Mouse (Mus musculus): ENCODE data around the gene Apoc2. TPM values are rescaled to one million over a fixed set of nuclear protein-coding genes. Genes with fewer than 3 reads are reported as not detected.

Gene Apoc2
- total and polyA plus RNA-seq, 2 experiments from 2014 or later: 0.78 TPM; not detected in 1

GRCm38 (mm10) chr7:19714836-19715235 lies 37.1 kb upstream of the Apoc2 start:
- TF ChIP-seq CTCF (IDR thresholded peaks at IDR 0.05; ENCODE audit: low read depth) (no peak), EP300 (IDR thresholded peaks at IDR 0.05; ENCODE audit: low read depth) (no peak)
- peak overlapping the region; percentile 87 for H3K9ac ChIP-seq (replicated peaks; ENCODE audit: low read depth, low read length)
- under 1% methylated on average over 37 of the region's 39 CpGs for WGBS
- H3K4me1 ChIP-seq (ENCODE audit: control insufficient read depth, insufficient read depth): peaks cover 8% of the 10 kb centered on the region; the same call in 1 of the 2 replicates
- peak overlapping the region; percentile 79 for H3K27ac ChIP-seq (ENCODE audit: low read depth)
- peaks cover 43% of the 10 kb centered on the region for H3K36me3 ChIP-seq (replicated peaks; ENCODE audit: control insufficient read depth, insufficient read depth, low read length)
- ATAC-seq (ENCODE audit: insufficient read depth, low read depth) (no peak), DNase-seq (ENCODE audit: low spot score) (no peak)
- H3K9me3 ChIP-seq (replicated peaks; ENCODE audit: control insufficient read depth, low read length): no peaks in the 10 kb centered on the region
- peak overlapping the region; percentile 88 for H3K4me2 ChIP-seq (ENCODE audit: low read depth, low read length)
- H3K4me3 ChIP-seq (ENCODE audit: low read depth, low read length): peak overlapping the region; percentile 74
- no peaks in the 10 kb centered on the region for H3K27me3 ChIP-seq (ENCODE audit: control insufficient read depth, insufficient read depth, low read length)

- H3K9ac ChIP-seq (replicated peaks; ENCODE audit: low read depth, low read length): no peak overlapping the region
- no peak for DNase-seq (ENCODE audit: low spot score)
- no peak for ATAC-seq (ENCODE audit: insufficient read depth, low read depth)
- no peak overlapping the region for H3K4me2 ChIP-seq (ENCODE audit: low read depth, low read length)
- TF ChIP-seq EP300 (IDR thresholded peaks at IDR 0.05; ENCODE audit: low read depth): no peak
- TF ChIP-seq CTCF (IDR thresholded peaks at IDR 0.05; ENCODE audit: low read depth): no peak
- peaks cover 55% of the 10 kb centered on the region for H3K36me3 ChIP-seq (replicated peaks; ENCODE audit: control insufficient read depth, insufficient read depth, low read length)
- no peaks in the 10 kb centered on the region for H3K27me3 ChIP-seq (ENCODE audit: control insufficient read depth, insufficient read depth, low read length)
- WGBS: 86% methylated on average over 9 of the region's 9 CpGs
- H3K4me1 ChIP-seq (ENCODE audit: control insufficient read depth, insufficient read depth): peaks cover 8% of the 10 kb centered on the region; the same call in 1 of the 2 replicates
- no peaks in the 10 kb centered on the region for H3K9me3 ChIP-seq (replicated peaks; ENCODE audit: control insufficient read depth, low read length)
- H3K27ac ChIP-seq (ENCODE audit: low read depth): no peak overlapping the region
- no peak overlapping the region for H3K4me3 ChIP-seq (ENCODE audit: low read depth, low read length)
Observed at GRCm38 (mm10) chr7:19713598-19713997, 35.9 kb upstream of the Apoc2 start.

GRCm38 (mm10) chr7:19713196-19713595 lies 35.5 kb upstream of the Apoc2 start:
- Histone ChIP-seq H3K9me3 (replicated peaks; ENCODE audit: control insufficient read depth, low read length) (no peaks in the 10 kb centered on the region), H3K4me3 (ENCODE audit: low read depth, low read length) (no peak overlapping the region), H3K27me3 (ENCODE audit: control insufficient read depth, insufficient read depth, low read length) (no peaks in the 10 kb centered on the region), H3K9ac (replicated peaks; ENCODE audit: low read depth, low read length) (no peak overlapping the region), H3K4me2 (ENCODE audit: low read depth, low read length) (no peak overlapping the region), H3K4me1 (ENCODE audit: control insufficient read depth, insufficient read depth) (peaks cover 8% of the 10 kb centered on the region; the same call in 1 of the 2 replicates), H3K36me3 (replicated peaks; ENCODE audit: control insufficient read depth, insufficient read depth, low read length) (peaks cover 58% of the 10 kb centered on the region), H3K27ac (ENCODE audit: low read depth) (no peak overlapping the region)
- ATAC-seq (ENCODE audit: insufficient read depth, low read depth) (no peak), DNase-seq (ENCODE audit: low spot score) (no peak)
- 49% methylated on average over 4 of the region's 4 CpGs for WGBS
- TF ChIP-seq CTCF (IDR thresholded peaks at IDR 0.05; ENCODE audit: low read depth) (peak; percentile 51), EP300 (IDR thresholded peaks at IDR 0.05; ENCODE audit: low read depth) (no peak)

DNA sequence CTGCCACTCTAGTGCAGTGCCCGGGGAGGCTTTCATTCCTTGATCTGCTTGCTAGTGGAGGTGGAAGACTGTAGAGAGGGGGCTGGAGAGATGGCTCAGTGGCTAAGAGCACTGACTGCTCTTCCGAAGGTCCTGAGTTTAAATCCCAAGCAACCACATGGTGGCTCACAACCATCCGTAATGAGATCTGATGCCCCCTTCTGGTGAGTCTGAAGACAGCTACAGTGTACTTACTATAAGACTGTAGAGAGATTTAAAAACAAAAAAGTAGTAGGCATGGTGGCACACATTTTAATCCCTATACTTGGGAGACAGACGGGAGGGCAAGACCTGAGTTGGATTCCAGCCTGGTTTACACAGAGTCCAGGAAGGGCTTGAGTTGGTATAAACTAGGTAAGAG lies 34.7 kb upstream of the Apoc2 start:
- no peak for DNase-seq (ENCODE audit: low spot score)
- Histone ChIP-seq H3K4me2 (ENCODE audit: low read depth, low read length) (no peak overlapping the region), H3K4me1 (ENCODE audit: control insufficient read depth, insufficient read depth) (peaks cover 8% of the 10 kb centered on the region; the same call in 1 of the 2 replicates), H3K27ac (ENCODE audit: low read depth) (no peak overlapping the region), H3K9me3 (replicated peaks; ENCODE audit: control insufficient read depth, low read length) (no peaks in the 10 kb centered on the region), H3K27me3 (ENCODE audit: control insufficient read depth, insufficient read depth, low read length) (no peaks in the 10 kb centered on the region), H3K4me3 (ENCODE audit: low read depth, low read length) (no peak overlapping the region), H3K9ac (replicated peaks; ENCODE audit: low read depth, low read length) (no peak overlapping the region), H3K36me3 (replicated peaks; ENCODE audit: control insufficient read depth, insufficient read depth, low read length) (peaks cover 65% of the 10 kb centered on the region)
- WGBS: 66% methylated on average over 4 of the region's 4 CpGs
- TF ChIP-seq EP300 (IDR thresholded peaks at IDR 0.05; ENCODE audit: low read depth) (no peak), CTCF (IDR thresholded peaks at IDR 0.05; ENCODE audit: low read depth) (peak; percentile 48)
- no peak for ATAC-seq (ENCODE audit: insufficient read depth, low read depth)

DNA sequence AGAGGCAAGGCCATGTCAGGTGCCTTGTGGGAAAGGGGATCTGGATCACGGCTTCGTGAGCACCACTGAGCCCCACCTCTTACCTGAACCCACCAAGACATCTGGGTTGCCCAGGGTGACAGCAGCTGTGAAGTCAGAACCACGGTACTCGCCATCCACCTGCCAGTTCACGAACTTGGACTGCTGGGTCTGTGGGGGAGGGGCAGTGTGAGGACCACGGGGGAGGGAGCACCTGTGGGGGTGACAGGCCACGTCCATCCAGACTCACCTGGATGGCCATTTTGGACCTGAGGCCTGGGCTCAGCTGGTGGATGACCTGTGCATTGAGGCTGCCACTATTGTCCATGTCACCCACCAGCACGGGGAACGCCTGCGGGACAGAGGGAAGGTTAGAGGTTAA lies 32.9 kb upstream of the Apoc2 start:
- 87% methylated on average over 10 of the region's 10 CpGs for WGBS
- Histone ChIP-seq H3K36me3 (replicated peaks; ENCODE audit: control insufficient read depth, insufficient read depth, low read length) (peaks cover 64% of the 10 kb centered on the region), H3K4me2 (ENCODE audit: low read depth, low read length) (no peak overlapping the region), H3K4me3 (ENCODE audit: low read depth, low read length) (no peak overlapping the region), H3K4me1 (ENCODE audit: control insufficient read depth, insufficient read depth) (no peaks in the 10 kb centered on the region), H3K9me3 (replicated peaks; ENCODE audit: control insufficient read depth, low read length) (no peaks in the 10 kb centered on the region), H3K27ac (ENCODE audit: low read depth) (no peak overlapping the region), H3K9ac (replicated peaks; ENCODE audit: low read depth, low read length) (no peak overlapping the region), H3K27me3 (ENCODE audit: control insufficient read depth, insufficient read depth, low read length) (no peaks in the 10 kb centered on the region)
- TF ChIP-seq CTCF (IDR thresholded peaks at IDR 0.05; ENCODE audit: low read depth) (no peak), EP300 (IDR thresholded peaks at IDR 0.05; ENCODE audit: low read depth) (no peak)
- DNase-seq (ENCODE audit: low spot score) (no peak), ATAC-seq (ENCODE audit: insufficient read depth, low read depth) (no peak)

- Histone ChIP-seq H3K4me1 (ENCODE audit: control insufficient read depth, insufficient read depth) (peaks cover 11% of the 10 kb centered on the region), H3K4me2 (ENCODE audit: low read depth, low read length) (no peak overlapping the region), H3K27ac (ENCODE audit: low read depth) (no peak overlapping the region), H3K9ac (replicated peaks; ENCODE audit: low read depth, low read length) (no peak overlapping the region), H3K4me3 (ENCODE audit: low read depth, low read length) (no peak overlapping the region), H3K9me3 (replicated peaks; ENCODE audit: control insufficient read depth, low read length) (no peaks in the 10 kb centered on the region), H3K36me3 (replicated peaks; ENCODE audit: control insufficient read depth, insufficient read depth, low read length) (peaks cover 56% of the 10 kb centered on the region), H3K27me3 (ENCODE audit: control insufficient read depth, insufficient read depth, low read length) (no peaks in the 10 kb centered on the region)
- no peak for TF ChIP-seq EP300 (IDR thresholded peaks at IDR 0.05; ENCODE audit: low read depth)
- TF ChIP-seq CTCF (IDR thresholded peaks at IDR 0.05; ENCODE audit: low read depth): no peak
- ATAC-seq (ENCODE audit: insufficient read depth, low read depth) (no peak), DNase-seq (ENCODE audit: low spot score) (no peak)
- 95% methylated on average over 7 of the region's 7 CpGs for WGBS
Observed at GRCm38 (mm10) chr7:19705271-19705670, 27.5 kb upstream of the Apoc2 start.

Data from heart, postnatal 0 days (tissue).